Mouse (Mus musculus): ENCODE measurements around the gene Myom3.

Myom3 gene

GRCm38 (mm10) chr4:135856223-135857091 is 96.9 kb downstream of the Myom3 start:
- DNase-seq: peak; percentile 57

- no peak for DNase-seq
Observed at GRCm38 (mm10) chr4:135857597-135858186, 98.2 kb downstream of the Myom3 start.

Measured in cerebellum, adult 9-10 months (tissue).